In genomic region chr17:83732166-83732629, GRCm38 (mm10) we compare ENCODE assay signal across 8 mouse cellular contexts. TPM values are rescaled to one million over a fixed set of nuclear protein-coding genes. Genes with fewer than 3 reads are reported as not detected.
DNase-seq lines count a peak whose midpoint lies in the region; ATAC-seq and TF ChIP-seq lines count a peak whose summit lies in the region.

No protein-coding gene starts in this region.

- peak; percentile 63 for DNase-seq in layer of hippocampus, adult 9-11 months
- no peak for DNase-seq in layer of hippocampus, adult 9-10 months (ENCODE audit: low spot score)
- peak; percentile 80 for DNase-seq in adipocyte (ENCODE audit: low spot score)
- DNase-seq in forelimb bud, embryonic 11.5 days (ENCODE audit: low read depth, low spot score), result peak; percentile 27
- DNase-seq in lung, postnatal 14 days, result peak; percentile 32
- DNase-seq in stomach, postnatal 0 days (ENCODE audit: low spot score), result peak; percentile 27

- H3K27me3 ChIP-seq in kidney, embryonic 16.5 days (ENCODE audit: insufficient read depth, low read length), result no peaks in the 10 kb centered on the region
- H3K27me3 ChIP-seq in stomach, postnatal 0 days (ENCODE audit: control insufficient read depth, insufficient read depth, low read length), result no peaks in the 10 kb centered on the region
- no peaks in the 10 kb centered on the region for H3K27me3 ChIP-seq in midbrain, embryonic 16.5 days (ENCODE audit: control insufficient read depth, insufficient read depth, low read depth, low read length)

- H3K4me3 ChIP-seq in kidney, embryonic 16.5 days (ENCODE audit: low read length), result no peak overlapping the region
- H3K4me3 ChIP-seq in stomach, postnatal 0 days (ENCODE audit: low read depth, low read length), result no peak overlapping the region
- H3K4me3 ChIP-seq in midbrain, embryonic 16.5 days (ENCODE audit: low read depth, low read length), result no peak overlapping the region

- H3K9me3 ChIP-seq in kidney, embryonic 16.5 days (ENCODE audit: low read length), result no peaks in the 10 kb centered on the region
- H3K9me3 ChIP-seq in stomach, postnatal 0 days (ENCODE audit: control insufficient read depth, low read length), result no peaks in the 10 kb centered on the region
- no peaks in the 10 kb centered on the region for H3K9me3 ChIP-seq in midbrain, embryonic 16.5 days (replicated peaks; ENCODE audit: control insufficient read depth, low read length, poor library complexity, severe bottlenecking)

- ATAC-seq in kidney, embryonic 16.5 days (ENCODE audit: low FRiP score, low TSS enrichment), result peak; percentile 59; the same call in 1 of the 2 replicates
- ATAC-seq in stomach, postnatal 0 days (ENCODE audit: low FRiP score, low TSS enrichment), result peak; percentile 86
- no peak for ATAC-seq in midbrain, embryonic 16.5 days

- H3K4me2 ChIP-seq in kidney, embryonic 16.5 days (replicated peaks; ENCODE audit: low read depth, low read length), result no peak overlapping the region
- H3K4me2 ChIP-seq in stomach, postnatal 0 days (replicated peaks; ENCODE audit: low read depth), result peak overlapping the region; percentile 27; the same call in 1 of the 2 replicates
- no peak overlapping the region for H3K4me2 ChIP-seq in midbrain, embryonic 16.5 days (ENCODE audit: low read length)

- H3K36me3 ChIP-seq in kidney, embryonic 16.5 days (ENCODE audit: insufficient read depth, low read length), result no peaks in the 10 kb centered on the region
- no peaks in the 10 kb centered on the region for H3K36me3 ChIP-seq in stomach, postnatal 0 days (ENCODE audit: control insufficient read depth, insufficient read depth, low read length)
- no peaks in the 10 kb centered on the region for H3K36me3 ChIP-seq in midbrain, embryonic 16.5 days (ENCODE audit: control insufficient read depth, insufficient read depth, low read length)

- no peak for TF ChIP-seq CTCF in stomach, postnatal 0 days (IDR thresholded peaks at IDR 0.05; ENCODE audit: low read depth)

- no peak overlapping the region for H3K9ac ChIP-seq in kidney, embryonic 16.5 days (replicated peaks; ENCODE audit: low read length)
- 0 out of 2 replicates have a peak overlapping the region, but pooled peaks have one; percentile 8 for H3K9ac ChIP-seq in stomach, postnatal 0 days (ENCODE audit: low read length)
- no peak overlapping the region for H3K9ac ChIP-seq in midbrain, embryonic 16.5 days (ENCODE audit: low read depth, low read length)

- H3K27ac ChIP-seq in kidney, embryonic 16.5 days (ENCODE audit: low read length), result no peak overlapping the region
- 0 out of 2 replicates have a peak overlapping the region, but pooled peaks have one; percentile 13 for H3K27ac ChIP-seq in stomach, postnatal 0 days (replicated peaks)
- no peak overlapping the region for H3K27ac ChIP-seq in midbrain, embryonic 16.5 days (ENCODE audit: low read length)

- peaks cover 7% of the 10 kb centered on the region; the same call in 1 of the 2 replicates for H3K4me1 ChIP-seq in kidney, embryonic 16.5 days (ENCODE audit: insufficient read depth, low read length)
- no peaks in the 10 kb centered on the region for H3K4me1 ChIP-seq in stomach, postnatal 0 days (replicated peaks; ENCODE audit: control insufficient read depth, insufficient read depth)
- H3K4me1 ChIP-seq in midbrain, embryonic 16.5 days (ENCODE audit: control insufficient read depth, insufficient read depth, low read length), result no peaks in the 10 kb centered on the region

- no peak for TF ChIP-seq EP300 in stomach, postnatal 0 days (optimal IDR thresholded peaks at IDR 0.05)

- 52% methylated on average over 10 of the region's 10 CpGs for WGBS in kidney, embryonic 16.5 days
- WGBS in stomach, postnatal 0 days, result 41% methylated on average over 10 of the region's 10 CpGs
- 63% methylated on average over 10 of the region's 10 CpGs for WGBS in midbrain, embryonic 16.5 days

RNA-seq across cellular contexts. Expression of gene Mta3, which starts 26.2 kb away (rescaled TPM):
- 38.0 and 39.6 TPM in 2 replicates for polyA plus RNA-seq in kidney, embryonic 16.5 days (2015; fragmentation: Nextera tagmentation; extraction: Ambion mirVana)
- 44.2 and 47.6 TPM in 2 replicates for polyA plus RNA-seq in stomach, postnatal 0 days (2015; fragmentation: Nextera tagmentation; extraction: Ambion mirVana)
- polyA plus RNA-seq in midbrain, embryonic 16.5 days (2015; fragmentation: Nextera tagmentation; extraction: Ambion mirVana), result 27.2 and 34.5 TPM in 2 replicates
